Mouse (Mus musculus) neural tube, embryonic 11.5 days (tissue): ENCODE measurements around the gene Cela1. TPM values are rescaled to one million over a fixed set of nuclear protein-coding genes. Genes with fewer than 3 reads are reported as not detected.

Experiments used
- ATAC-seq: fragments of 200-750 bp; cut with Nextera tagmentation; 2 replicates; pipeline ENCODE4 v1.8.0; 2017; ENCODE audit warnings: moderate number of reproducible peaks, mild to moderate bottlenecking, moderate TSS enrichment, moderate library complexity; ENCODE audit not compliant: insufficient read depth, low FRiP score, low TSS enrichment
- DNase-seq: peaks from one replicate; pipeline ENCODE4 v3.0.0-alpha.2; 2015; ENCODE audit warnings: low spot score
- H3K27ac ChIP-seq: fragments of 300-500 bp; sonication (generic); 2 replicates; pipeline ENCODE4 v1.5.1; 2014; ENCODE audit warnings: low read depth, mild to moderate bottlenecking, low read length
- H3K27me3 ChIP-seq: fragments of 300-500 bp; sonication (generic); 2 replicates; pipeline ENCODE4 v1.6.1; 2014; ENCODE audit warnings: mild to moderate bottlenecking, low read length, mixed read lengths; ENCODE audit not compliant: control insufficient read depth, insufficient read depth
- H3K36me3 ChIP-seq: fragments of 300-500 bp; sonication (generic); 2 replicates; pipeline ENCODE4 v1.6.1; 2014; ENCODE audit warnings: mild to moderate bottlenecking, low read length, moderate library complexity, mixed read lengths; ENCODE audit not compliant: control insufficient read depth, insufficient read depth
- H3K4me1 ChIP-seq: fragments of 300-500 bp; sonication (generic); 2 replicates; pipeline ENCODE4 v1.6.1; 2014; ENCODE audit warnings: low read length, mixed read lengths; ENCODE audit not compliant: control insufficient read depth, insufficient read depth
- H3K4me2 ChIP-seq: fragments of 300-500 bp; sonication (generic); 2 replicates; pipeline ENCODE4 v1.6.1; 2014; ENCODE audit warnings: low read depth, mild to moderate bottlenecking, moderate library complexity
- H3K4me3 ChIP-seq: fragments of 300-500 bp; sonication (generic); 2 replicates; pipeline ENCODE4 v1.5.1; 2014; ENCODE audit warnings: low read depth, low read length
- H3K9ac ChIP-seq: fragments of 300-500 bp; sonication (generic); 2 replicates; pipeline ENCODE4 v1.6.1; 2014; ENCODE audit warnings: mild to moderate bottlenecking, low read length
- H3K9me3 ChIP-seq: fragments of 300-500 bp; sonication (generic); 2 replicates; pipeline ENCODE4 v1.6.1; 2016; ENCODE audit warnings: low read length; ENCODE audit not compliant: control insufficient read depth
- WGBS: fragments of 180-500 bp; shearing (Covaris S2); extraction: QIAGEN DNeasy Blood & Tissue Kit; methylation state at CpG from one replicate; pipeline ENCODE4 v1.1.7; 2014; 5-methylcytosine and 5-hydroxymethylcytosine counted together
- polyA plus RNA-seq: library from polyadenylated mRNA; unstranded; fragments of >200 nt; fragmentation: Nextera tagmentation; extraction: Ambion mirVana; gene quantifications from 2 replicates; pipeline ENCODE4 v1.2.1, GENCODE M21; 2014

The Cela1 gene
- polyA plus RNA-seq, 1 experiment from 2014 or later, result 1.3 TPM

DNA sequence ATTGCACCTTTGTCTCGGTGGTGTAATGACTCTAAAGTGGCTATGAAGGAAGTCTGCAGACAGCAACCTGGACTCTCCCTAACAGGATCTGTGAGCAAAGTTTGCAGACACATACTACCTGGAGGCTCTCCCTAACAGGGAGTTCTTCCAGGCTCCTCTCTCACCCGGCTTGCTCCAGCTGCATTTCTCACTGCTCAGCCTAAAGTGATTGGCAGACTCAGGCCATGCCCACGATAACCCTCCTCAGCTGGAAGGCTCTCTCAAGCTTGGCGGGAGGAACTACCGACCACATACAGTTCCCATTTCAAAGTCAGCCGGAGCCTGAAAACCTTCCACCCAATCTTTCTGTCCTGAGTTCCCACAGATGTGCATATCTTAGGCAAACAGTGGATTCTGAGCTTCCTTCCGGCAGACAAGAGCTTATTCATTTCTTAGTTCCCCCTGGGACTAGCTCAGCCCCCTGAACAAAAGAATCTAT, 21.5 kb downstream of the Cela1 start:
- Histone ChIP-seq H3K4me3 (no peak overlapping the region), H3K27me3 (no peaks in the 10 kb centered on the region), H3K4me1 (0 out of 2 replicates have a peak, but pooled peaks cover 3% of the 10 kb centered on the region), H3K9me3 (no peaks in the 10 kb centered on the region), H3K27ac (no peak overlapping the region), H3K9ac (no peak overlapping the region), H3K36me3 (no peaks in the 10 kb centered on the region), H3K4me2 (no peak overlapping the region)
- WGBS, result under 1% methylated on average over 7 of the region's 7 CpGs
- DNase-seq (no peak), ATAC-seq (no peak)

DNA sequence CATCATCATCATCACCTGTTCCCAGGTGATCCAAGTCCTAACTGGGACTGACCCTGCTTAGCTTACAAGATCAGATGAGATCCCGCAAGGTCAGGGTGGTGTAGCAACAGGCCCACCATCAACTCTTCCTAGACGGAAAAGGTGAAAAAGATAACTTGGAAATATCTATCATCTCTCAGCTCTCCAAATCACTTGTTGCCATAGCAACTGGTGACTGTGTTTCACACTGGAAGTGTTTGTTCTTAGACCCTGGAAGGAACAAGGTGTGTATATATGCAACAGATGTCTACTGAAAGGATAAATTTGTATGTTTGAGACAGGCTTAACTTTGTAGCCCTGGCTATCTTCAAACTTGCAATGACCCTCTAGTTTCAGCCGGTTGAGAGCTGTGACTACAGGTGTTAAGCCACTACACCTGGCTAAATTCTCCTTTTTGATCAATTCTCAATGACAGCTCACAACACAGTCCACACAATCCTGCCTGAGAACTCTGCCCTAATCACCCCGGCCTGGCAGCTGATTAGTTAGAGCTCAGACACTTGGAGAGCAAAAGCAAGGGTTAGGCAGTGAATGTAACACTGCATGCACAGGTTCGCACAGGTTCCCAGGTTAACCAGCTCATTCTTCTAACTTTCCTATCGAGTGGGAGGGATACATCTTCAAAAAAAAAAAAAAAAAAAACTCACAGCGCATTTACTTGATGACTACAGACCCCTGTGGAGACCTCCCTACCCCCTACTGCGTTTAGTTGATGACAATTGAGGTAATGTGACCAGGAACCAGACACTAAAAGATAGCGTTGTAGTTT, 22.1 kb downstream of the Cela1 start:
- Histone ChIP-seq H3K9ac (no peak overlapping the region), H3K9me3 (no peaks in the 10 kb centered on the region), H3K4me3 (no peak overlapping the region), H3K4me1 (0 out of 2 replicates have a peak, but pooled peaks cover 3% of the 10 kb centered on the region), H3K4me2 (no peak overlapping the region), H3K27ac (no peak overlapping the region), H3K27me3 (no peaks in the 10 kb centered on the region), H3K36me3 (no peaks in the 10 kb centered on the region)
- ATAC-seq (no peak), DNase-seq (no peak)
- 29% methylated on average over 9 of the region's 9 CpGs for WGBS

DNA sequence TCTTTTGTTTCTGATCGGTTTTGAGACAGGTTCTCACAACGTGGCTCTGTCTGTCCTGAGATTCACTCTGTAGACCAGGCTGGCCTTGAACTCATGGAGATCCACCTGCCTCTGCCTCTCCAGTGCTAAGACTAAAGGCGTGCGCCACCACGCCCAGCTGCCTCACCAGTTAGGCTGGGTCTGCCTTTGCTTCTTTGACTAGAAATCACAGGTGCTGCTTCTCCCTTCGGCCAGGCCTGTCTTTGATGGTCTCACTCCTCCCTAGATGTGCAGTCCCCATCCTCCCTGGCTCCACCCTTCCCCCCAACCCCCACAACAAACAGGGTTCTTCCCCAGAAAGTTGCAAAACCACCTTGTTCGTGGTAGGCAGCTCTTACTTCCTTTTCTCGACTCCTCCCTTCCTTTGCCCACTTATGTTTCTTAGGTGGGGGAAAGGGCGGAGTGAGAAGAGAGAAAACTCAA, 22.9 kb downstream of the Cela1 start:
- no peak overlapping the region for H3K4me2 ChIP-seq
- 76% methylated on average over 9 of the region's 9 CpGs for WGBS

DNA sequence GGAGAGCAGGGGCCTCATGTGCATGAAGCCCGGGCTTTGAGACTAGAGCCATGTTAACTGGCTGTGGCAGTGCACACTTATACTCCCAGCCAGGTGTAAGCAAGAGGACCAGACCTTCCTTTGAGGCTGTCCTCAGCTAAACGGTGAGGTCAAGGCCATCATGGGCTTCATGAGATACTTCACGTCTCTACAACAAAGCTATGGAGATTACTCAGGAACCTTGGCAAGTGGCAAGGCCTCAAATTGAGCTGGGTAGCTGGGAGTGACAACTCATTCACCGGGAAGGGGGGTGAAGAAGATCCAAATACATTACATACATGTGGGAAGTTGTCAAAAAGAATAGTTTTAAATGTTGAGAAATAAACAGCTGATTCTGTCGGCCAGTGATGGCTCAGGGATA, 26.9 kb downstream of the Cela1 start:
- Histone ChIP-seq H3K4me1 (no peaks in the 10 kb centered on the region), H3K9ac (no peak overlapping the region), H3K4me3 (no peak overlapping the region), H3K27me3 (no peaks in the 10 kb centered on the region), H3K36me3 (no peaks in the 10 kb centered on the region), H3K4me2 (no peak overlapping the region), H3K27ac (no peak overlapping the region), H3K9me3 (no peaks in the 10 kb centered on the region)
- ATAC-seq, result no peak
- WGBS, result 87% methylated on average over 5 of the region's 5 CpGs
- DNase-seq, result no peak

More for the DNA sequence above, 22.9 kb downstream of the Cela1 start:
- Histone ChIP-seq H3K9ac (no peak overlapping the region), H3K27ac (no peak overlapping the region), H3K9me3 (no peaks in the 10 kb centered on the region), H3K27me3 (no peaks in the 10 kb centered on the region), H3K36me3 (no peaks in the 10 kb centered on the region), H3K4me1 (0 out of 2 replicates have a peak, but pooled peaks cover 3% of the 10 kb centered on the region), H3K4me3 (no peak overlapping the region)
- ATAC-seq, result no peak
- DNase-seq, result no peak

DNA sequence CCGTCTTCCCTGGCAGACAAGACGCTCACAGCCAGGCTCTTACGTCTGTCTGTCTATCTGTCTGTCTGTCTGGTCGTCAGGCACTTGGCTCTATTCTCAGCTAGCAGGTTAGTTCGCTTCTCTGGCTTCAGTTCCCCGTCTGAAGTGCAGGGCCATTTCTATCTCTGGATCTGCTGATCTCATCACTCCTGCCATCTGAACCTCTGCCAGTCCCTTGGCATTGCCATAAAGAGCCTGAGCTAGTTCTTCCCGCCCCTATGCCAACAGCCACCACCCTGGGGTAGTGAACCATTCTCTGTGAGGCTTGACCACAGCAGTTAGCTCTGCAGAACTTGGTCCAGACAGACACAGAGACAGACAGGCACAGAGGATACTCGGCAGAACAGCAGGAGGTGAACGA, 27.4 kb downstream of the Cela1 start:
- Histone ChIP-seq H3K4me3 (no peak overlapping the region), H3K27me3 (no peaks in the 10 kb centered on the region), H3K9ac (no peak overlapping the region), H3K27ac (no peak overlapping the region), H3K4me1 (no peaks in the 10 kb centered on the region), H3K4me2 (no peak overlapping the region), H3K36me3 (no peaks in the 10 kb centered on the region), H3K9me3 (no peaks in the 10 kb centered on the region)
- ATAC-seq, result no peak
- DNase-seq, result no peak
- WGBS, result 85% methylated on average over 9 of the region's 9 CpGs

DNA sequence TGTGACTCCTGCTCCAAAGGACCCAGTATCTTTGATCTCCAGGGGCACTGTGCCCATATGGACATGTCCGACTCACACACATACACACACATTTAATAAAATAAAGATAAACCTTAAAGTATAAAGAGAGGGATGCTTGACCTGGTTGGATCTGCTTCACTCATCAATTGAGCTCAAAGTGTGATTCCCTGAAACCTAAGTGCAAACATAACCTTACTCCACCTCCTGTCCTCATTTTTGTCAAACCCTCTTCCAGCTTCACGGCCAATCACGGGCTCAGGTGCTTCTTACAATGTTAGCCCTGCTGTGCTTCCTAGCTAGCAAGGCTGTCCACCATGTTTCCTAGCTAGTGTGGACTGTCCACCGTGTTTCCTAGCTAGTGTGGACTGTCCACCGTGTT, 32.5 kb downstream of the Cela1 start:
- H3K9me3 ChIP-seq, result no peaks in the 10 kb centered on the region
- WGBS, result 88% methylated on average over 5 of the region's 5 CpGs
- H3K9ac ChIP-seq, result no peak overlapping the region
- H3K4me2 ChIP-seq, result no peak overlapping the region
- no peaks in the 10 kb centered on the region for H3K4me1 ChIP-seq
- H3K27me3 ChIP-seq, result no peaks in the 10 kb centered on the region
- H3K36me3 ChIP-seq, result no peaks in the 10 kb centered on the region
- ATAC-seq, result no peak
- H3K4me3 ChIP-seq, result no peak overlapping the region
- H3K27ac ChIP-seq, result no peak overlapping the region
- DNase-seq, result no peak

DNA sequence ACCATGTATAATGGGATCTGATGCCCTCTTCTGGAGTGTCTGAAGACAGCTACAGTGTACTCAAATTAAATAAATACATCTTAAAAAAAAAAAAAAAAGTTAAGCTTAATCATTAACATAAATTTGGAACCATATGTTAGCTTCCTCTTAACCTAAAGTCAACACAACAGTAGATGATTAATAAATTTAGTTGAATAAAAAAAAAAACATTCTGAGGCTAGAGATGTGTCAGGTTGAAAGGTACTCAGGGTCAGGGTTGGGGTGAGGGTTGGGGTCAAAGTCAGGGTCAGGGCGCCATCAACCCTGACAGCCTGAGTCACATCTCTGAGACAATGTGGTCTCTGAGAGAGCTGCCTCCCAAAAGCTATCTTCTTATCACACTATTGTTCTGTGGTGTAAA, 33.5 kb downstream of the Cela1 start:
- no peaks in the 10 kb centered on the region for H3K4me1 ChIP-seq
- no peaks in the 10 kb centered on the region for H3K9me3 ChIP-seq
- no peak overlapping the region for H3K27ac ChIP-seq
- ATAC-seq (no peak), DNase-seq (no peak)
- no peaks in the 10 kb centered on the region for H3K27me3 ChIP-seq
- no peak overlapping the region for H3K4me2 ChIP-seq
- H3K9ac ChIP-seq, result no peak overlapping the region
- H3K36me3 ChIP-seq, result no peaks in the 10 kb centered on the region
- WGBS, result 84% methylated on average over 1 of the region's 1 CpGs
- H3K4me3 ChIP-seq, result no peak overlapping the region

DNA sequence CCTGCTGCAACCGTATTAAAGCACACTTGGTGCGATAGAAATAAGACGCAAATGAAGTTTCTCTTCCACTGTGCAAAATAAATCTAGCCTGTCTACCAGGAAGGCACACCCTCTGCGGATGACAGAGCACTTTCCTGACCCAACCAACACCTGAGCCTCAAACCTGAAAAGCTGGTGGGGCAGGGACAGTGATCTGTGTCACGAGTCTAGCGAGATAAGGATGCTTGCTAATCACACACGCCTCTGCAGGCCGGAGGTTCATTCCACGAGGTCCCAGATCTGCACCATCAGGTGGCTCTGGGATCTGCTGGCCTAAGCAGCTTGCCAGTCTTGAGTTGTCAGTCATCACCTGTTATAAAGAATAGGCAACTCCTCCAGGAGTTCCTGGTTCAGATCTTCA, 36.1 kb downstream of the Cela1 start:
- WGBS, result 89% methylated on average over 9 of the region's 9 CpGs
- H3K27ac ChIP-seq, result no peak overlapping the region
- no peaks in the 10 kb centered on the region for H3K36me3 ChIP-seq
- DNase-seq (no peak), ATAC-seq (no peak)
- H3K9me3 ChIP-seq, result no peaks in the 10 kb centered on the region
- H3K9ac ChIP-seq, result no peak overlapping the region
- H3K4me1 ChIP-seq, result no peaks in the 10 kb centered on the region
- no peaks in the 10 kb centered on the region for H3K27me3 ChIP-seq
- no peak overlapping the region for H3K4me3 ChIP-seq
- H3K4me2 ChIP-seq, result no peak overlapping the region

DNA sequence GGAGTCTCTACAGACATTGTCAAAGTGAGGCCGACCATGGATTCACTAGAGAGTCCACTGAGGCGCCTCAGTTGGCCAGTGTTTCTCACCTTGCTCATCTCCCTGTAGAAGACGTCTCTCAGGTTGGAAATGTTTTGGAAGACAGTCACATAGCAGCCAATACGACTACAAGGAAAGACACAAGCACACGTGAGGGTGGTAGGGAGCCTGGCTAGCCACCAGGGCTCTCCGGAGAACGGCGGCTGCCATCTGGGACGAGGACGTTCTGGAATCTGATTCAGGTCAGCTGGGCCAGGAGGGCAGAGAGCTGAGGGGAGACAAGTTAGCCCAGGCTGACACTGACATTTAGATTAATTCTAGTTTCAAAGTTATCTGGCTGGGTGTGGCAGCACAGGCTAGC, 37.6 kb downstream of the Cela1 start:
- H3K27me3 ChIP-seq, result no peaks in the 10 kb centered on the region
- no peak overlapping the region for H3K9ac ChIP-seq
- no peak overlapping the region for H3K4me3 ChIP-seq
- H3K4me1 ChIP-seq, result no peaks in the 10 kb centered on the region
- H3K27ac ChIP-seq, result no peak overlapping the region
- no peaks in the 10 kb centered on the region for H3K9me3 ChIP-seq
- WGBS, result 88% methylated on average over 10 of the region's 10 CpGs
- no peaks in the 10 kb centered on the region for H3K36me3 ChIP-seq
- H3K4me2 ChIP-seq, result no peak overlapping the region
- ATAC-seq, result no peak
- DNase-seq, result no peak
